Mouse (Mus musculus) liver, embryonic 14.5 days (tissue): ENCODE data around the gene Gli2.

Source experiments
- CTCF ChIP-seq: IDR thresholded peaks from 2 replicates; pipeline ENCODE4 v1.5.1; 2016; ENCODE audit warnings: antibody characterized with exemption, low read depth, control low read depth
- EP300 ChIP-seq: IDR thresholded peaks from 2 replicates; pipeline ENCODE4 v1.6.1; 2016; ENCODE audit warnings: antibody characterized with exemption, low read depth

DNA sequence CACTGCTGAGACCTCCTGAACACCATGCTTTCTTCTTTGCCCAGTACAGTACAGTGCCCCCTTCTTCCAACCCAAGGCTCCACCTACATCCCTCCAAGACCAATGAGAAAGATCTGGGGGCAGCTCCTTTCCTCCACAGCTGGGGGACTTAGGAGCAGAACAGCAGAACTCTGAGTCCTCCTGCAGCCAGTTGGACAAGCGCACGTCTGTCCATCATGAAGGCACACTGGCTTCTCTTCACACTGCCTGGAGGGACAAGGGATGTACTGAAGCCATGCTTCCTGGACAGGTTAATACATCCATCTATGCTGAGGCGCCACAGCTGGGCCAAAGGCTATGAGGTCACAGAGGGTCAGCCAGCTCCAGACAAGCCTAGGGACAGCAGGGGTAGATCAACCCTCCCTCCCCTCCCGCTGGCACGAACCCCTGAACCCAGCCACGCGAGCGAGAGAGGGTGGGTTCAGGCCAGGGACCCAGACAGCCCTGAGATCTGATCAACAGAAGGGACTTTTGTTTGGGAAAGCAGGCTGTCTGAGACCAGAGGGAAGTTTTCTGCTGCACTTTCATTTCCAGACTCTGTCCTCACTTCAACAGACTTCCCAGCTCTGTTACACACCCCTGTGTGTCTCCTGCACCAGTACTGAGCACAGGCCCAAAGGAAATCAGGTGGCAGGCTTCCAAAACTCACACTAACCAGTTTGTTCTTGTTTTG, 27.6 kb downstream of the Gli2 start:
- no peak for TF ChIP-seq CTCF
- no peak for TF ChIP-seq EP300
